Mouse (Mus musculus) frontal cortex, postnatal 36 days (tissue): Measurements from ENCODE around the gene Stum.
A peak's percentile ranks its signal among the peaks of the same experiment; 100 is the strongest.

Experiments used
- DNase-seq, 2 experiments: peaks; one replicate each; pipeline ENCODE4 v3.0.0; 2022; ENCODE audit warnings: low spot score in 2 of 2

Stum gene

GRCm38 (mm10) chr1:180386951-180387749, 96.2 kb downstream of the Stum start:
- DNase-seq = peak; percentile 98 to 99

- no peak for DNase-seq
Observed at GRCm38 (mm10) chr1:180385308-180385707, 98.0 kb downstream of the Stum start.

- DNase-seq = peak; percentile 46 to 57
Observed at GRCm38 (mm10) chr1:180384486-180384885, 98.8 kb downstream of the Stum start.

GRCm38 (mm10) chr1:180383884-180384283, 99.4 kb downstream of the Stum start:
- no peak for DNase-seq
